Mouse (Mus musculus) mesoderm, embryonic 11.5 days (tissue): ENCODE measurements around the gene Mxra7.
"Not testable (repeated sequence)": the region's sequence is repeated elsewhere in the genome, so short reads cannot be mapped to it uniquely, and the experiment has no call there.

Experiments used
- DNase-seq: peaks from one replicate; pipeline ENCODE4 v3.0.0-alpha.2; 2012; ENCODE audit warnings: low read depth, low spot score

Gene Mxra7

DNA sequence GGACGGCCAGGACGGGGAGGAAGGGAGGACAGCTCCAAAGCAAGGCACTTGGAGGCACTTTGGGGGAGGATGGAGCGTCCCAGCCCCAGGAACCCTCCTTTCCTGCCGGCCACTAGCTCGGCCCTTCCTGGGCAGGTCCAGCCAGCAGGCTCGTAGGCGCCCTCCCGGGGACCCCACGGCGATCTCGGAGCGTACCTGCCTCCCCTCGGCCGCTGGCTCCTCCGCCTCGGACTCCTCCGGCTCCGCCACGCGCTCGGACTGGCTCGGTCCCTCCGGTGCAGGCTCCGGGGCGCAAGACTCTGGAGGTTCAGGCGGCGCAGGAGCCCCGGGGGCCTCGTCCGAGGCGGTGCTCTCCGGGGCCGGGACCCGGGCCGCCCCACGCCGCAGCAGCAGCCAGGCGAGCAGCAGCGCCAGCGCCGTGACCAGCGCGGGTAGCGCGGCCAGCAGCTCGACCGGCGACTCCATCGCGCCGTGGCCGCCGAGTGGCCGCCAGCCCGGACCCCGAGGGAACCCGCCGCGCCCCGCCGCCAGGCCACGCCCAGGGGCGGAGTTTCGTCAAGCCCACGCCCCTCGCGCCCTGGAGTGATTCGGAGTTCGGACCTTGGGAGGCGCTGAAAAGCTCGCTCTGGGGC lies at the start of gene Mxra7:
Mxra7 (minus strand) TSS at position 513 of the 632 bp plus-strand sequence.
- peak; percentile 75 for DNase-seq

DNA sequence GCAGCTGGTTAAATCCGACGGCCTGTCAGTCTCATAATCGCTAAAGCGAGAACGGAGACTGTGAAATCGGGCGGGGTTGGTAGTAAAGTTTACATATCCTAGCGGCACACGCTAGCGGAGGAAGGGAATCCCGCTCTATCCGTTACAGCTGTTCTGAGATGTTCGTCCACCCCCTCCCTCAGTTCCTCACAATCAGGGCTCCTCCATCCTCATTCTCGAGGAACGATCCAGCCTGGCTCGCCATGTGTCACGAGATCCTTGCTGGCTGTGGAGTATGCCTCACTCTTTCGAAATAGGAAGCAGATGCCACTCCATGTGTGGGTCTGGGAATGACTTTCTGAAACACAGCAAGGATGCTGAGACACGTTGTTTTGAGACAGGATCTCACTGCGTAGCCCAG lies 46.1 kb upstream of the Mxra7 start:
- DNase-seq, result no peak

GRCm38 (mm10) chr11:116871538-116871937 lies 43.7 kb upstream of the Mxra7 start:
- DNase-seq, result no peak

GRCm38 (mm10) chr11:116869641-116870040 lies 41.8 kb upstream of the Mxra7 start:
- no peak for DNase-seq

GRCm38 (mm10) chr11:116869223-116869622 lies 41.4 kb upstream of the Mxra7 start:
- DNase-seq, result no peak

DNA sequence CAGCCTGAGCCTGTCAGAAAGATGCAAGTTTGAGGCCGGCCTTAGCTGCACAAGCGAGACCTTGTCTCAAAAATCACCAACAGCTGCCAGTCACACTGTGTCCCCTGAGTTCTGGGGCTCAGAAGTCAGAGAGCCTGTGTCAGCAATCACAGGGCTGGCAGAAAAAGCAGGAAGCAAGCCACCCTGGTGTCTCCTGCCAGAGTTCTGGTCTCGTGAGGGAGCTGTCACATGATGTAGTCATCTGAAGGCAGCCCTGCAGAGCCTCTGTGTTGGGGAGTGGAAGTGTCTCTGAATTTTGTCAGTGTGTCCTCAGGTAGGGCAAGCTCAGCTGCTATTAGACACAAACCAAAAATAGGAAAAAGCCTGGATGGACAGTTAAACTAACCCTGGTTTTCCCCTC lies 40.3 kb upstream of the Mxra7 start:
- no peak for DNase-seq

GRCm38 (mm10) chr11:116865945-116866585 lies 38.2 kb upstream of the Mxra7 start:
- no peak for DNase-seq

GRCm38 (mm10) chr11:116864444-116864843 lies 36.6 kb upstream of the Mxra7 start:
- no peak for DNase-seq

DNA sequence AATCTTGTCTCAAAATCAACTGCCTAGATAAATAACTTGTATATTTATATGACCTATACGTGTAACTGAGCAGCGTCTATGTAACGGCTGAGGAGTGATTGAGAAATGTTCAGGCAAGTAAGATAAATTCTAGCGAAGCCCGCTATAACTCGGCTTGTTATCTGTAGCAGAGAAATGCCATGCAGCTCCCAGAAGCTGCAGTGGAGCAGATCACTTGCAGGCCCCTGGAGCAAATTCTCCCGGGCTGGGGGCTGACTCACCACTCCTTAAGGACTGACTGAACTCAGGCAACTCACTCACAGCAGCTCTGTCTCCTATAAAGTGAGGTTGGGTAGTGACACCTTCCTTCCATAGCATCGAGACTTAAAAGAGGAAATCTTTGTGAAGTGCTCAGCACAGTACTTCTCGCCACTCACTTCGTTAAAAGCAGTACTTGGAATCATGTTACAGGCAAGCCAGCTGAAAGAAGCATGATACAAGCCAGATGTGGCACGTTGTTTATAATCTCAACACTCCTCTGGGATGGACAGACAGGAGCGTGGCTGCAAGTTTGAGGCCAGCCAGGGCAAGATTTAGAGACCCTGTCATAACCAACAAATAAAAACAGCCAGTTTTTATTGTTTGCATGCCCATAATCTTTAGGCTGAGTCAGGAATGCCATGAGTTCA lies 29.5 kb upstream of the Mxra7 start:
- no peak for DNase-seq

- no peak for DNase-seq
Observed at GRCm38 (mm10) chr11:116854279-116854678, 26.4 kb upstream of the Mxra7 start.

DNA sequence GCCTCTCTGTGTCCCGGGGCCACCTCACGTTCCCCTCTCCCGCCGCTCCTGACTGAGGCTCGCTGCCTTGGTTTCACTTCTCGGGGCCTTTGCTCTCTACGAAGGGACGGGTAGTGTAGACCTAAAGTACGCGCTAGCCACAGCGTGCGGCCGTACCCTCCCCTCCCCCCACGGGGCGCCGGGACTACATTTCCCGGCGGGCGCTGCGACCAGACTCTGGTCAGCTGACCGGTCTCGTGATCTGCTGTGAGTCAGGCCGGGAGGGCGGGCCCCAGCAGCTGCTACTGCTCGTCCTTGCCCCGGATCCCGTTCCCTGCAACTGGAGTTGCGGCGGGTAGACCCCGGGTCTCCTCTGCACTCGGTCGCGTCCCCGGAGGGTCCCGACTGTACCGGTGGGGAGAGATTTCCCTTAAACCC lies 25.7 kb upstream of the Mxra7 start:
- peak; percentile 94 for DNase-seq

- peak; percentile 96 for DNase-seq
Observed at GRCm38 (mm10) chr11:116852891-116853511, 25.2 kb upstream of the Mxra7 start, which contains the start of gene Srsf2. TSS of gene Srsf2 (minus strand) at chr11:116853094.

GRCm38 (mm10) chr11:116852291-116852890 lies 24.5 kb upstream of the Mxra7 start, which contains the start of gene Mfsd11:
TSS of gene Mfsd11 (plus strand) at chr11:116852440.
- DNase-seq, result peak; percentile 64

DNA sequence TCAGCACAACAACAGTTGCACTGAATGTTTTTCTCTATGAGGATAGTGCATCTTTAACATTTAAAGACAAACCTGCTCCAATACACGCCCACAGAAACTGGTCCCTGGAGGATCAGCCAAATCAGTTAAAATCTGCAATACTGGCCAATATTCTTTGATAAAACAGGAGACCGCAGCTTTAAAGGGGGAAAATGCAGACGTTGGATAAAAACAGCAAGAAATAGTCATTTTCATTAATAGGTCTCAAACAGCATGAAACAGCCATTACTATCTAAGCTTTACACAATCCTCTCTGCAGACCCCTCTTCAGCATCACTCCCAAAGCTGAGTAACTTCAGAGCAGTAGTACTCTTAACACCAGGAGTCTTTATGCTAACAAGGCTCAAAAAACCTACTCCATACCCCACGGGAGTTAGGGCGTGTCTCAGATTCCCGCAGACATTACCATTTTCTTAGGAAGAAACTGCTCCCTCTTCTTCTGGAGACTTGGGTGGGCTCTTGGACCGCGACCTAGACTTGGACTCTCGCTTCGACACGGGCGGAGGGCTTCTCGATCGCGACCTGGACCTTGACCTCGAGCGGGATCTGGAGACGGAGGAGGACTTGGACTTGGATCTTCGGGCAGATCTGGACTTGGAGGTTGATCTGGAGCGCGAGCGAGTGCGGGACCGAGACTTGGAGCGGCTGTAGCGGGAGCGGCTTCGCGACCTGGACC lies 23.9 kb upstream of the Mxra7 start:
- no peak for DNase-seq

DNA sequence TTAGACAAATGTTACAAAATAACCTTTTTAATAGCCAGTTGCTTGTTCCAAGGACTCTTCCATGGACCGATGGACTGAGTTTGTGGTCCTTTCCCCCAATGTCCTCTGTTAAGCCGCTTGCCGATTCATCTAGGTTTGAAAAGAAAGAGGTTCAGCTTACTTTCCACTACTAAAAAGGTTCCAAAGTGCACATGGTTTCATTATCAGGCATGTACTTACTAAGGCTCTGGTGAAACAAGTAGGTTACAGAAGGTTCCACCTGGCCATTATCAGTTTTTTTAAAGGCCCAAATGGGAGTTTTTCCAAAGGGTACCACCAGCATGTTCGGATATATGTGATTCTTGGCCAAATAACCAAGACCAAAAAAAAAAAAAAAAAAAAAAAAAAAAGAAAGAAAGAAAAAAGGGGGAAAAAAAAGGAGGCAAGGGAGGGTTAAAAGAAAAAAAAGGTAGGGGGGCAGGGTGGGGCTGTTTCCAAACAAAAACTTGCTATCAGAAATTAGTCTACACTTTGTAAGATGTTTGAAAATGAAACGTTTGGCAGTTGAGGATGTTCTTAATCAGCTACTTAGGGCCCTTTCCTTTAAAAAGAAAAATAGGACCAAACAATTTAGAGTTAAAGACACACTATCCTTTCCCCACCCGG lies 23.1 kb upstream of the Mxra7 start:
- DNase-seq, result no peak

GRCm38 (mm10) chr11:116850085-116850484 lies 22.2 kb upstream of the Mxra7 start:
- no peak for DNase-seq

DNA sequence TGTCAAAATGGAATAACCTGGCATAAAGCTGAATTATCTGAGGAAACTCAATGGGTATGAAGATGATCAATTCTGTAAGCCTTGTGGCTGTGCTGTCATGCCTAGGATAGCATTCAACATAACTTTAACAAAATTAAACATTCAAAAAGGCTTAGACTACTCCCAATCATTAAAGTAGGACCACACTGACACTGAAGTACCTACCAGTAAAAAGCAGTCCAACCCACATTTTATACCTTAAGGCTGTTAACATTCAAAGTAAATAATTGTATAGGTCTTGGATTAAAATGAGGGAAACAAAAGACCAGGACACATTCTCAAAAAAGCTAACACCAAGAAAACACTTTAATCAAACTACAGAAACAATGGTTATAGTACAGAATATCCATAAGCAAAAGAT lies 21.7 kb upstream of the Mxra7 start:
- no peak for DNase-seq

DNA sequence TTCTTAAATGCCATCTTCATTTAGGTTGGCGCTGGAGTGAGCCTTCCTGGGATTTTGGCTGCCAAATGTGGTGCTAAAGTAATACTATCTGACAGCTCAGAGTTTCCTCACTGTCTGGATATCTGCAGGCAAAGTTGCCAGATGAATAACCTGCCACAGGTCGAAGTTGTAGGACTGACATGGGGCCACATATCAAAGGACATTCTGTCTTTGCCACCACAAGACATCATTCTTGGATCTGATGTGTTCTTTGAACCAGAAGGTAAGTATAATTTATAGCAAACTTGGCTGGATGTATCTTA lies 21.0 kb upstream of the Mxra7 start:
- not testable (repeated sequence) for DNase-seq

- no peak for DNase-seq
Observed at GRCm38 (mm10) chr11:116848086-116848876, 20.4 kb upstream of the Mxra7 start.
